Mouse (Mus musculus): Measurements from ENCODE around the gene Mettl3.
"Not testable (repeated sequence)": the region's sequence is repeated elsewhere in the genome, so short reads cannot be mapped to it uniquely, and the experiment has no call there.

The Mettl3 gene

GRCm38 (mm10) chr14:52304644-52305271 is at the start of gene Mettl3:
Gene Mettl3 (minus strand): TSS chr14:52305128.
- DNase-seq (ENCODE audit: low spot score in 2 of 2), result peak; percentile 80 to 88

GRCm38 (mm10) chr14:52339512-52339852 is 34.6 kb upstream of the Mettl3 start:
- no peak for DNase-seq (ENCODE audit: low spot score in 2 of 2)

DNA sequence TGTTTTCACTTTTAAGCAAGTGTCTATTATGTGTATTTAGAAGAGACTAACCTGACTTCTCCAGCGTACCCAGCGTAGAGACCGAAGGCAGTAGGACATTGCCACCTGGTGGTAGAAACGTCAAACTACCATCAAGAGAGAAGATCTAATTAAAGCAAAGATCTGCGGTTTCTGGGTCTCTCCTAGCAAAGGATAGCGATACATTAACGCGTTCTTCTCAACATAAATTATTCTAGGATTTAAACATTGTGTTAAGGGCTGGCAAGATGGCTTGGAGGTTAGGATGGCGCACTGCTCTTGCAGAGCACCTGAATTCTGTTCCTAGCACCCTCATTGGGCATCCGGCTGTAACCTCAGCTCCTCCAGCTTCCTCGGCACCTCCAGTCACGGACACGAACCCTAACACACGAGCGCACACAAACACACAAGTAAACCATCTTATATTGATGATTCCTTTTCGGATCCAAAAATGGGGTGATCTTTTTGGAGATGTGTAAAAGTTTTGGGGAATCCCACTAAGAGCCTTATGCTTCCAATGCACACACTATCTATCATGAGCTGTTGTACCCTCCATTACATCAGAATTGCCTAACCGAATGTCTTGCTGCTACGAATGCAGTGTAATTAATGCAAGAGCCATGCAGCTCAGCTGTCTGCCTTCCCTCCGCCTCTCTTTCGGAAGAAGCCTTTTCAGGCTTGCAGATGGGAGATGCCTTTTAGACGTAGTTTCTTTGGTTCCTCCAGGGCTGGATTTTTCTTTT is 34.0 kb upstream of the Mettl3 start:
- peak in 1 of 2 experiments; percentile 20 for DNase-seq (ENCODE audit: low spot score in 2 of 2)

DNA sequence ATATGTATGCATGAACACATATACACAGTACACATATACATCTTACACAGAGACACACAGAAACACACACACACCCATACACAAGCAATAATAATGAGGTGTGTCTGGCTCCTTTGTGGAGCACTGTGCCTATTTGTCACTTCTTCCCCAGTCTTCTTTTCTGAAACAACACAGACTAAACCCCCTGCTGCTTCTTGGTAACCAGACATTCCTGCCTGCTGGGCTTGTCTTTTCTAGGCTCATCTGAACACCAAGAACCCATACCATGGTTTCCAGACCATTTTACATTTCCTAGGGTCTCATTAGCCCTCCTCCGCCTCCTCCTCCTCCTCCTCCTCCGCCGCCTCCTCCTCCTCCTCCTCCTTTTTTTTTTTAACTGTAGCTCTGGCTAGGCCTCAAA is 27.2 kb upstream of the Mettl3 start:
- DNase-seq (ENCODE audit: low spot score in 2 of 2), result no peak

GRCm38 (mm10) chr14:52331069-52331750 is 26.3 kb upstream of the Mettl3 start:
- DNase-seq (ENCODE audit: low spot score in 2 of 2), result no peak

DNA sequence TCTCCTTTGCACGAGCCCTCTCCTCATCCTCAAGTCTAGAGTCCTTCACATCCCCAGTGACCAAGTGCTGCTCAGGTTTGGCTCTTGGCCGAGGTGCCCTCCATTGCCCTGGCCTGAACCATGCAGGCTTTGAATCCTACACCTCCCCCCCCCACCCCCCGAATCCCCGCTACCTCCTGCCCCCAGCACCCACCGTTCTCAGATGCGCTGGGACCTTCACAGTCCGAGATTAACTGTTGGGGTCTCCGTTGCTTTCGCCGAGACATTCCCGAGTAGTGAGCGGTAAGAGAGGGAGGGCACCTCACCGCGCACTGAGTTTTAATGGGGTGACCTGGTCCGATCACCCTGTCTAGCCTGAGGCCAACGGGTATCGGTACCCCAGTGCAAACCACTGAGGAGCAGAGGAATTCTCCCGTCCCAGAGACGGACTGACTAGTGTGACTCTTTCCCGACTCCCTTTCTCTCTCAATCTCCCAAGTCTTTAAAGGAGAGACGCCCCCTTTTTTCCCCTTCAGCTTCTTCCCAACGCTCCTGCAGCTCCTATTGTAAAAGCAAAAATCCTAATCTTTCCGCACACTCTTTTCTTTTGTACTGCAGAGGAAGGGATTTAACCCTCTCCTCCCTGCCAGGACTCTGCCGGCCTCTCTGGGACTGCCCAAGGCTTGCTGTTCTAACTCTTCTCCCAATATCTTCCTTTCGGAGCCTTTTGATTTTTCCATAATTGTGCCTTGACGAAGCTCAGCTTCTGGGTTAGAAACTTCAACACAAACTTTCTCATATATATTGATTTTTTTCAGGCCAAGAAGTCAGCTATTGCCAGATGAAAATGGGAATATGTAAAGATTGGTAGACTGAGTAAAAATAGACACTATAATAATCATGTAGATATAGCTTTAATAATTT is 23.2 kb upstream of the Mettl3 start, which contains the start of gene Sall2:
Gene Sall2, minus strand, starts transcription at position 853 of the 903 bp plus-strand sequence.
- no peak for DNase-seq (ENCODE audit: low spot score in 2 of 2)

DNA sequence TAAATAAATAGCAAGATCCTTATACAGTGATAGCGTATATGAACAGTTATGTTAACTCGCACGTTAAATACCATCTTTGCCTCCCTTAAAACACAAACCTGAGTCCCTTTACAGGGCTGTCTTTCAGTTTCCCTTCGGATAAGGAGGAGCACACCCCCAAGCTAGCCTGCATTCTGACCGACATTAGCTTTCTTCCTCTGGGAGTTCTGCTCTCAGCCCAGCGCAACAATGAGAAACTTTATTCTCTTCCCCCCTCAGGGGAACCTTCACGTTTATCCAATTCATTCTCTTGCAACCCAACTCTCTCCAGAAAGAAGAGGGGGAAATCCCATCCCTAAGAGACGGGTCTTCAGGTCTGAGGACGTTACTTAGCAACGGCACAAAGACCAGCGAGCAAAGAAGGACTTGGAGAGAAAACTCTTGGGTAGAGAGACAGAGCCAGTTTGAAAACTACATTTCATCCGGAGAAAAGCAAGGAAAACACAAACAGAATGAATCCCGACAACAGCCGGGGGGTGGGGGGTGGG is 22.5 kb upstream of the Mettl3 start:
- no peak for DNase-seq (ENCODE audit: low spot score in 2 of 2)

- DNase-seq (ENCODE audit: low spot score in 2 of 2), result no peak
Measured at GRCm38 (mm10) chr14:52325890-52326289, 21.0 kb upstream of the Mettl3 start.

- no peak for DNase-seq (ENCODE audit: low spot score in 2 of 2)
Measured at GRCm38 (mm10) chr14:52319361-52319760, 14.4 kb upstream of the Mettl3 start.

DNA sequence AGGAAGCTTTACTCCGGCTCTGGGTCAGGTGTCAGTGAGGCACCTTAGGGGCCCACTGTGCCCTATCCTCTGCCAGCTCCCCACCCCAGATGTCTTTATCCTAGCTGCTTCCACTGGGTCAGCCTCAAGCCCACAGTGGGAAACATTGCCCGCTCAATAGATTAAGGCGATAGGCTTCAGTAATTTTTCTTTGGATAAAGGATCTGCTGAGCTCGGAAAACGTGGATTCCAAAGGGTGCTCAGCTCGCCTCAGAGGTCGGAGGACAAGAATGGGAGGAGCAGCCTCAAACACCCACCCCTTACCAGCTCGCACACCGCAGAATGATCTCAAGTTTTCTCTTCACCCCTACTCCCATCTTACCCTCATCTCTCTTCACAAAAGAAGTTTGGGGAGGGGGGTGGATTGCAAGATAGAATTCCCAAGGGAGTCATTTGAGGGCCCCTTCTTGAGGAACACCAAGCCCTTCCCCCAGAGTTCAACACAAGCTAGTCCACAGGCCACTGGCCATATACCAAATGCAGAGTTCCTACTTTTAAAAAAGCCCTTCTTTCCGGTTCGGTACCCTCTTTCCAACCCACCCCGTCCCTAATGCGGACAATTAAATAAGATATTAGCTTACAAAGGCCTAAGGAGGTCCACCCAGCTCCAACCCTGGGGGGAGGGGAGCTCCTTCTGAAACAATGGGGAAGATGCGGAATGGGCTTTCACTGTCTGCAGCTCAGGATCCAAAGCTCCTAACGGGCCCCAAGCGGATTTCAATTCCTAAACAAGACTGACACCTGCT is 11.7 kb upstream of the Mettl3 start:
- no peak for DNase-seq (ENCODE audit: low spot score in 2 of 2)

DNA sequence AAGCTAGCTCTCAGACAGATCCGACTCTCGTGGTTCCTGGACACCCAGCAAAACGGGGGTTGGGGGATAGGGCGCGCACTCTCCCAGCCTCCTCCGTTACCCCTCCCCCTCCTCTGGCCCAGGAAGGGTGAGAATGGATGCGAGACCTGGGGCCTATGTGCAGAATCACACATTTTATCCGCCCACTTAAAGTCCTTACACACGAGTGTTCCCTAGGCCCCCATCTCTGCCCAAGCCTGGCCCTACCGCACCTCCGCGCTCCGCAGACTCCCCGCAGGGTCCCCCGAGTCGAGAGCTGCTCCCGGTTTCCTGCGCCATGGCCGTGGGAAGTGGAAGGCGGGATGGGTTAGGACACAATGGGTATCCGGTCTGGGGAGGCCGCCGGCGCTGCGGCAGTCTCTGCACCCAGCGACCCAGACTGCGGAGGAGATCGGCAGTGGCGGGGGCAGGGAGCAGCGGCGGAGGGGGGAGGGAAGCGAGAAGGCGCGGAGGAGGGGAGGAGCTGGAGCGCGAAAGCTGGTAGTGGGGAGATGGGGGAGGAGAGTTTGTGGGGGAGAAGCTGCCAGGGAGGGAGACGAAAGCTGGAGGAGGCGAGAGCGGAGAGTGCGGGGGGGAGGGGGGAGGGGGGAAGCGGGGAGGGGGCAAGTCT is 11.0 kb upstream of the Mettl3 start:
- peak; percentile 38 to 60 for DNase-seq (ENCODE audit: low spot score in 2 of 2)

DNA sequence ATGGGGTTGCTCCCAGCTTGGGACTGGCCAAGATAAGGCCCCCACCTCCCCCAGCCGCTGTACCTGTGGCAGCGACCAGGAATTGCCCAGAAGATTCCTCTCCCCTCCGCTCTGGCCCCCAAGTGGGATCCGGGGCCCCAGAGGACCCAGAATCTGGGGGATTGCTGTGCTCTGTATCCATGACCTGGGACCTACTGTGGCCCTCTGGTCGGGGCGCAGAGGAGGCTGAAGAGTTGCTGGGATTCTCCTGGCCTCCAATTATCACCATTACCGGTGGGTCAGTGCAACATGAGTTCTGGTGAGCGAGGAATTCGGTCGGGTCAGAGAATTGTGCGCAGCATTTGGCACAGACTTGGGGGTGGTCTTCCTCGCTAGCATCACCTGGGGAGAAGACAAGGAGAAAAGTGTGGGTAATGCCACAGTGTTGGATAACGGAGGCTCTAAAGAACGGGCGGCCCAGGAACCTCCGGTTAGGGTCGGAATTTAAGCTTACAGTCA is 10.4 kb upstream of the Mettl3 start:
- no peak for DNase-seq (ENCODE audit: low spot score in 2 of 2)

DNA sequence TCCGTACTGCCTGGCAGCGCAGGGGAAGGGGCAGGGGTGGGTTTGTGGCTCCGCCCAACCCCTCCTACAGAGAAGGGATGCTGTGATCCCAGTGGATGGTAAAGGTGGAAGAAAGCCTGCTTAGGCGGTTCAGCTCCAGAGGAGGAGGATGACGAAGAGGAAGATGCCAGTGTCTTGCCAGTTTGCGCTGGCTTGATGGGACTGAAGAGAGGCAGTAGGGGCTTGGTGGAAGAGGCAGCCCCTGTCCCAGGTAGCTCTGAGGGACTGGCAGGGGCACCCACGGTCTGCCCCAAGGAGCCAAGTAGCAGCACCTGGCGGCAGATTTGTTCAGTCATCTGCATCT is 9.9 kb upstream of the Mettl3 start:
- no peak for DNase-seq (ENCODE audit: low spot score in 2 of 2)

- no peak for DNase-seq (ENCODE audit: low spot score in 2 of 2)
Measured at GRCm38 (mm10) chr14:52313931-52314807, 9.2 kb upstream of the Mettl3 start.

DNA sequence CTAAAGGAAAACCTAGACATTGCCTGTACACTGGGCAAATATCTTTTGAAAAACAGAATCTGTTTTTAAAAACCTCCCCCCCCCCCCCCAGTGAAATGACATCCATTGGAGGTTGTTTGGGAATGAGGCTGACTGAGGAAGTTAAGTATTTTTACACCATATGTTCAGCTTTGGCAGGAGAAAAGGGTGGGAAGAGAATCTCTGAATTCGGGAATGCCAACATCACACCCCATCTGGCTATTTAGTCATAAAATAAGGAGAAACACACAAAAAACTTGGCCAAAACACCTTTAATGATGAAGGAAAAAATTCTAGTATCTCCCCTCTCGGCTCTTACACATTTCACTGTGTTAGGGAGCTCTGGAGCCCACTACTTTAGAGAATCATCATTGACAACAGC is 6.0 kb upstream of the Mettl3 start:
- no peak for DNase-seq (ENCODE audit: low spot score in 2 of 2)

DNA sequence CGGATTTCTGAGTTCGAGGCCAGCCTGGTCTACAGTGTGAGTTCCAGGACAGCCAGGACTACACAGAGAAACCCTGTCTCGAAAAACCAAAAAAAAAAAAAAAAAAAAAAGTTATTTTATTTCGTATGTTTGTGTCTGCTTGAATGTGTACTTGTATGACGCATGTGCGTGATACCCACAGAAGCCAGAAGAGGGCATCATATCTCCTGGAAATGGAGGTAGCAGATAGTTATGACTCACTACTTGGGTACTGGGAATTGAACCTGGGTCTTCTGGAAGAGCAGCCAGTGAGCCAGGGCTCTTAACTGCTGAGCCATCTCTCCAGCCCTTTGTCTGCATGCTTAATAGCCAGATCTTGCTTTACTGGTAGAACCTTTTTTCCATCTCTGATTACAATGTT is 5.4 kb upstream of the Mettl3 start:
- not testable (repeated sequence) for DNase-seq (ENCODE audit: low spot score in 2 of 2)

GRCm38 (mm10) chr14:52306100-52306499 is 1.2 kb upstream of the Mettl3 start:
- DNase-seq (ENCODE audit: low spot score in 2 of 2), result no peak

DNA sequence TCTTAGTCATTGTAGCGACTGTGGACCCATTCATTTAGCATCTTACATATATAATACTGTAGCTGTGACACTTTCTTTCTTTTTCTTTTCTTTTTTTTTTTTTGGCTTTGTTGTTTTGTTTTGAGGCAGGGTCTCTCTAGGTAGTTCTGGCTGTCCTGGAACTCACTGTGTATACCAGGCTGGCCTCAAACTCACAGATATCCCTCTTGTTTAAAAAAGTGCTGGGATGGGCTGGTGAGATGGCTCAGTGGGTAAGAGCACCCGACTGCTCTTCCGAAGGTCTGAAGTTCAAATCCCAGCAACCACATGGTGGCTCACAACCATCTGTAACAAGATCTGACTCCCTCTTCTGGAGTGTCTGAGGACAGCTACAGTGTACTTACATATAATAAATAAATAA is 1.4 kb downstream of the Mettl3 start:
- DNase-seq (ENCODE audit: low spot score in 2 of 2), result not testable (repeated sequence)
